Mouse (Mus musculus) kidney, embryonic 14.5 days (tissue): ENCODE results near the gene Fndc7. TPM values are rescaled to one million over a fixed set of nuclear protein-coding genes. Genes with fewer than 3 reads are reported as not detected.
A peak's percentile ranks its signal among the peaks of the same experiment; 100 is the strongest.
"Not testable (repeated sequence)": the region's sequence is repeated elsewhere in the genome, so short reads cannot be mapped to it uniquely, and the experiment has no call there.

ENCODE experiments used
- ATAC-seq: fragments of 200-750 bp; cut with Nextera tagmentation; 2 replicates; pipeline ENCODE4 v1.8.0; 2017; ENCODE audit warnings: moderate number of reproducible peaks, mild to moderate bottlenecking, moderate TSS enrichment, moderate library complexity; ENCODE audit not compliant: low FRiP score, low TSS enrichment
- H3K27ac ChIP-seq: fragments of 300-500 bp; sonication (generic); 2 replicates; pipeline ENCODE4 v1.5.1; 2014; ENCODE audit warnings: low read depth, mild to moderate bottlenecking, low read length, moderate library complexity, mixed read lengths
- H3K27me3 ChIP-seq: fragments of 300-500 bp; sonication (generic); 2 replicates; pipeline ENCODE4 v1.6.1; 2014; ENCODE audit warnings: mild to moderate bottlenecking, low read length; ENCODE audit not compliant: control insufficient read depth, insufficient read depth
- H3K36me3 ChIP-seq: fragments of 300-500 bp; sonication (generic); 2 replicates; pipeline ENCODE4 v1.6.1; 2014; ENCODE audit warnings: low read length, mixed read lengths; ENCODE audit not compliant: control insufficient read depth, insufficient read depth
- H3K4me1 ChIP-seq: fragments of 300-500 bp; sonication (generic); 2 replicates; pipeline ENCODE4 v1.6.1; 2014; ENCODE audit warnings: low read length, mixed read lengths; ENCODE audit not compliant: control insufficient read depth, insufficient read depth
- H3K4me2 ChIP-seq: fragments of 300-500 bp; sonication (generic); replicated peaks from 2 replicates; pipeline ENCODE4 v1.6.1; 2014; ENCODE audit warnings: low read depth, mild to moderate bottlenecking, low read length
- H3K4me3 ChIP-seq: fragments of 300-500 bp; sonication (generic); 2 replicates; pipeline ENCODE4 v1.5.1; 2014; ENCODE audit warnings: mild to moderate bottlenecking, low read length
- H3K9ac ChIP-seq: fragments of 300-500 bp; sonication (generic); 2 replicates; pipeline ENCODE4 v1.6.1; 2014; ENCODE audit warnings: low read depth, mild to moderate bottlenecking, low read length, moderate library complexity
- H3K9me3 ChIP-seq: fragments of 300-500 bp; sonication (generic); 2 replicates; pipeline ENCODE4 v1.6.1; 2016; ENCODE audit warnings: low read length; ENCODE audit not compliant: control insufficient read depth
- WGBS: fragments of 180-500 bp; shearing (Covaris S2); extraction: QIAGEN DNeasy Blood & Tissue Kit; methylation state at CpG from one replicate; pipeline ENCODE4 v1.1.7; 2014; 5-methylcytosine and 5-hydroxymethylcytosine counted together
- polyA plus RNA-seq: library from polyadenylated mRNA; unstranded; fragments of >200 nt; fragmentation: Nextera tagmentation; extraction: Ambion mirVana; gene quantifications from 2 replicates; pipeline ENCODE4 v1.2.1, GENCODE M21; 2014

The Fndc7 gene
- polyA plus RNA-seq, 1 experiment from 2014 or later, result not detected

DNA sequence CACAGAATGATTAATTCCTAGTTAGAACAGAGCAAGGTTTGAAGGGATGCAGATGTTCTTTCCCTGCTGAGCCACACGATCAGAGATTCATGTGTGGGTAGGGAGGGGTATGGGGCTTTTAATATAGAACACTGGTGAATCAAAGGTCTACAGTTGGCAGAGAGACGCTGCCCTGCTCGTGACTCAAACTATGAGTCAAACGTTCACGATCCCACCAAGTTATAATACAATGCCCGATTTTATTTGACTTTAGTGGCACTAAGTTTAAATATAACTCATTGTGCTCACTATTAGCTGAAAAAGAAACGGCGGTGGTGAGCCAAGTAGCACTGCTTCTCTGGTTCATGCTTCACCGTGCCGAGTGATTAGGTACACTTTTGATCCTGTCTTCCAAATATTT is 26.7 kb downstream of the Fndc7 start:
- Histone ChIP-seq H3K27me3 (no peaks in the 10 kb centered on the region), H3K27ac (no peak overlapping the region), H3K4me3 (no peak overlapping the region), H3K9ac (no peak overlapping the region), H3K9me3 (no peaks in the 10 kb centered on the region), H3K4me2 (no peak overlapping the region), H3K36me3 (no peaks in the 10 kb centered on the region), H3K4me1 (0 out of 2 replicates have a peak, but pooled peaks cover 3% of the 10 kb centered on the region)
- no peak for ATAC-seq
- WGBS, result 83% methylated on average over 10 of the region's 10 CpGs

DNA sequence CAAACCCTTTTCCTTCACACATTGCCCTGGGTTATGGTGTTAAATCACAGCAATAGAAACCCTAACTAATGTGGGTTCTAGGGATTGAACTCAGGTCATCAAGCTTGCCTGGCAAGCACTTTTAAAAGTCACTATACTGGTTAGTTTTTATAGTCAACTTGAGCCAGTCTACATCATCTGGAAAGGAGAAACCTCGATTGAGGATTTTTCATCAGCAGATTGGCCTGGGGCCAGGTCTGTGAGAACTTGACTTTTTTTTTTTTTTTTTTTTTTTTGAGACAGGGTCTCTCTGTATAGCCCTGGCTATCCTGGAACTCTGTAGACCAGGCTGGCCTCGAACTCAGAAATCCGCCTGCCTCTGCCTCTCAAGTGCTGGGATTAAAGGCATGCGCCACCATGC is 27.5 kb downstream of the Fndc7 start:
- WGBS, result 94% methylated on average over 4 of the region's 4 CpGs
- not testable (repeated sequence) for H3K9me3 ChIP-seq, H3K27ac ChIP-seq, H3K4me1 ChIP-seq, H3K9ac ChIP-seq, H3K4me2 ChIP-seq, H3K4me3 ChIP-seq, H3K36me3 ChIP-seq, H3K27me3 ChIP-seq, ATAC-seq

DNA sequence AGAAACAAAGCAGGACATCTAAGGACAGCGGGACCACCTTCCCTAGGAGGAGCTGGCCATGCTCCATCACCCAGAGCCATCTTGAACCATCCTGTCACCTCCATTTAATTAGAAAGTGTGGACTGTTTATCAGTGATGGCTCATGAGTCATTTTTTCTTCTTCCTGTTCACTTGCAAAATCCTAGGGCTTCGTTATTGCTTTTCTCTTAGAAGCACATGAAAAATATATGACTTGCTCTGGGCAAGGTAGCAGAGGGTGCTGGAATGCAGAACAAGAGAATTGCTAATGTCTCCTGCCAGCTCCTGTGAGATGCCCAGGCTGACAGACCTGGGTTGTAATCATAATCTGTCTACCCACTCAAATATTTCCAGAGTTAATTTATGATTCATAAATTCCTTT is 29.0 kb downstream of the Fndc7 start:
- 0 out of 2 replicates have a peak, but pooled peaks cover 6% of the 10 kb centered on the region for H3K4me1 ChIP-seq
- ATAC-seq, result no peak
- 84% methylated on average over 2 of the region's 2 CpGs for WGBS

DNA sequence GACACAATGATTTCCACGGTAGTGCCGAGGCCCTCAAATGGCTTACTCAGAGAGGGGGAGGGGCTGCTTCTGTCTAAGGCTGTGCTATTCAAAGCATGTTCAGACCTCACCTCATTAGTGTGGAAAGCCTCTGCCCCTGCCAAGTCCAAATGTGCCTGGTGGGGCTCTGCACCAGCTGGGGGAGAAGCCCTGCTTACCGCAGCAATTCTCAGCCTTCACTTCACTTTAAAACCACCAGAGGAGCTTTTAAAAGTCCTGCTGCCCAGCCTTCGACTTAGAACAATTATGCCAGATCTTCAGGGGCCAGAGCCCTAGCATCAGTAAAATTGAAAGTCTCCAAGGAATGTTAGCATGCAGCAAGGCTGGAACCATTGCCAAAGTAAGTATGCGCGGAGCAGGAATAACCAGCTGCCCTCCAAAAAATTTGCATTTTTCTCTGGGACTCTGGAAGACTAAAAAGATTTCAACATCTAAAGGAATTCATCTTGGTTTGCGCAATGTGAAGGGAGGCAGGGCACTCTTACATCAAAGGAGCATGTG is 31.5 kb downstream of the Fndc7 start:
- Histone ChIP-seq H3K36me3 (no peaks in the 10 kb centered on the region), H3K27ac (0 out of 2 replicates have a peak overlapping the region, but pooled peaks have one; percentile 17), H3K4me3 (no peak overlapping the region), H3K27me3 (no peaks in the 10 kb centered on the region), H3K4me1 (0 out of 2 replicates have a peak, but pooled peaks cover 8% of the 10 kb centered on the region), H3K9me3 (no peaks in the 10 kb centered on the region), H3K9ac (no peak overlapping the region), H3K4me2 (no peak overlapping the region)
- WGBS, result 38% methylated on average over 7 of the region's 7 CpGs
- peak; percentile 36; the same call in 1 of the 2 replicates for ATAC-seq

More for the DNA sequence above, 29.0 kb downstream of the Fndc7 start:
- Histone ChIP-seq H3K27ac (no peak overlapping the region), H3K9me3 (no peaks in the 10 kb centered on the region), H3K4me2 (no peak overlapping the region), H3K4me3 (no peak overlapping the region), H3K36me3 (no peaks in the 10 kb centered on the region), H3K27me3 (no peaks in the 10 kb centered on the region), H3K9ac (no peak overlapping the region)

DNA sequence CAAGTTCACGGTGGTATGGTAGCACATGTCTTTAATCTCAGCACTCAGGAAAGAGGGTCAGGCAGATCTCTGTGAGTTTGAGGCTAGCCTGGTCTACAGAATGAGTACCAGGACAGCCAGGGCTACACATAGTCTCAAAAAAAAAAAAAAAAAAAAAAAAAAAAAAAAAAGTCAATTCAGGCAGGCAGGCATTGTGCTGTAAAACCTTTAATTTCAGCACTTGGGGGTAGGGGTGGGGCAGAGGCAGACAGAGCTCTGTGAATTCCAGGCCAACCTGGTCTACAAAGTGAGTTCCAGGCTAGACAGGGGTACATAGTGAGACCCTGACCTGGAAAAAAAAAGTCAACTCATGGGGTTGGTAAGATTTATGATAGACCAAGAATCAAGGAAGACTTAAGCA is 32.1 kb downstream of the Fndc7 start:
- WGBS, result 93% methylated on average over 1 of the region's 1 CpGs
- ATAC-seq, result peak; percentile 42; the same call in 1 of the 2 replicates
- H3K36me3 ChIP-seq, result no peaks in the 10 kb centered on the region
- no peaks in the 10 kb centered on the region for H3K27me3 ChIP-seq
- H3K4me2 ChIP-seq, result no peak overlapping the region
- H3K9ac ChIP-seq, result no peak overlapping the region
- no peaks in the 10 kb centered on the region for H3K9me3 ChIP-seq
- 0 out of 2 replicates have a peak, but pooled peaks cover 8% of the 10 kb centered on the region for H3K4me1 ChIP-seq
- no peak overlapping the region for H3K4me3 ChIP-seq
- no peak overlapping the region for H3K27ac ChIP-seq

DNA sequence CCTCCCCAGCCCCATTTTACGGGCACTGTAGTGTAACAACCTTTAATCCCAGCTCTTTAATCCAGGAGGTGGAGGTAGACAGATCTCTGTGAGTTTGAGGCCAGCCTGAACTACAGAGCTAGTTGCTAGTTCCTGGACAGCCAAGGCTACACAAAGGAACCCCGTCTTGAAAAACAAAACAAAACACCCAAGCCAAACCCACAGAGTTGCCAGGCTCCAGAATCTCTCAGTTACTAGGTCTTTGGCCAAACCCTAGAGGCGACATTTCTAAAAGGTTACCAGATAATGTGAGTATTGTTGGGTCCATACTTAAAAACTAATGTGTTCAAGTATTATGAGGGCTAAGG is 32.7 kb downstream of the Fndc7 start:
- peak; percentile 25; the same call in 1 of the 2 replicates for ATAC-seq
- Histone ChIP-seq H3K27me3 (no peaks in the 10 kb centered on the region), H3K9me3 (no peaks in the 10 kb centered on the region), H3K36me3 (no peaks in the 10 kb centered on the region), H3K4me2 (no peak overlapping the region), H3K4me3 (no peak overlapping the region), H3K4me1 (0 out of 2 replicates have a peak, but pooled peaks cover 8% of the 10 kb centered on the region), H3K27ac (no peak overlapping the region), H3K9ac (no peak overlapping the region)
- 30% methylated on average over 3 of the region's 3 CpGs for WGBS

DNA sequence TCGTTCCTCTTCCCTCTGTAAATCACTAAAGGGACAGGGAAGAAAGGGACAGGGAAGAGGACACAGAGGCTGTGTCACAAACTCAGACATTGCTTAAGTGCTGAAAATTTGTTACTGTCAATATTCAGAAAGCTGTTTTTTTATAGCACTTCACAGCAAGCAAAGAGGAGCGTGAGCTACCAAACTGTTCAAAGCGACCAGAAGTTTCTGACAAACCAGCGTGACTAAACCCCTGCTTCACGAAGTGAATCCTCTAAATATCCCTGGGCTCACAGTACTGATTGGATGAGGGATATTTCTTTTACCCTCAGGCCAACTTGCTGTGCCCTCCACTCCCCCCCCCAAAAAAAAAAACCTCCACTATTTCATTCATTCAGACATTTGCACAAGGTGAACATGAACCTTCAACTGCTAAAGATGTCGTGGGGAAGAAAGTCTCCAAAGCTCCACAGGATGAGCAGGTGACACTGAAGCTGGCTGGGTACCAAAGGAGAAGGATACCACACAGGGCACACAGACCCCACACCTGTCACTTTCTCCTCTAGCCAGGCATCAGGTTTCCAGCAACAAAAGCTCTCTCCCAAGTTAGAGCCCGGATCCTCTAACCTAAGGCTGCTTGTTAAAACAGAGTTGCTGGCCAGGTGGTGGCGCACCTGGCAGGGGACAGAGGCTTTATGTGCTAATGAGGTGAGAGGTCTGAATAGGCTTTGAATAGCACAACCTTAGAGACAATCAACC is 33.3 kb downstream of the Fndc7 start:
- 0 out of 2 replicates have a peak, but pooled peaks cover 8% of the 10 kb centered on the region for H3K4me1 ChIP-seq
- H3K27ac ChIP-seq, result no peak overlapping the region
- no peak; the same call in 1 of the 2 replicates for ATAC-seq
- H3K36me3 ChIP-seq, result no peaks in the 10 kb centered on the region
- H3K9me3 ChIP-seq, result no peaks in the 10 kb centered on the region
- no peak overlapping the region for H3K9ac ChIP-seq
- H3K4me3 ChIP-seq, result no peak overlapping the region
- H3K27me3 ChIP-seq, result no peaks in the 10 kb centered on the region
- 49% methylated on average over 8 of the region's 8 CpGs for WGBS
- H3K4me2 ChIP-seq, result no peak overlapping the region

DNA sequence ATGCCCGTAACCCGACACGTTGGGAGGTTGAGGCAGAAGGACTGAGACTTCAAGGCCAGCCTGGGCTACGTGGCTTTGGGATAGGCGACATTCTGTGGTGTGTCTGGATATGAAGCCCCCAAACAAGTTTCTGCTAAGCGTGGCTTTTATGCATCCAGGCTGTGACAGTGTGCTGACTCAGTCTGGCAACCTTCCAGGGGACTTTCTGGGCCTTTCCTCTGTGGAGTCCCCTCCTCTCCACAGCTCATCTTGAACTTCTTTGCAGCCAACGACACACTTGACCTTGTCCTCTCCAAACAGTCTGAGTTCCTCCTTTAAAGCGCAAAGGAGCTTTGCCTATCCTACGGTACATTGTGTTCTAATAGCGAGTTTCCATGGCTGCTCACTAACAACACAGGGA is 33.9 kb downstream of the Fndc7 start:
- WGBS, result 73% methylated on average over 10 of the region's 10 CpGs
- Histone ChIP-seq H3K4me1 (0 out of 2 replicates have a peak, but pooled peaks cover 8% of the 10 kb centered on the region), H3K9ac (no peak overlapping the region), H3K27ac (no peak overlapping the region), H3K9me3 (no peaks in the 10 kb centered on the region), H3K27me3 (no peaks in the 10 kb centered on the region), H3K4me3 (no peak overlapping the region), H3K4me2 (no peak overlapping the region), H3K36me3 (no peaks in the 10 kb centered on the region)
- ATAC-seq, result no peak

DNA sequence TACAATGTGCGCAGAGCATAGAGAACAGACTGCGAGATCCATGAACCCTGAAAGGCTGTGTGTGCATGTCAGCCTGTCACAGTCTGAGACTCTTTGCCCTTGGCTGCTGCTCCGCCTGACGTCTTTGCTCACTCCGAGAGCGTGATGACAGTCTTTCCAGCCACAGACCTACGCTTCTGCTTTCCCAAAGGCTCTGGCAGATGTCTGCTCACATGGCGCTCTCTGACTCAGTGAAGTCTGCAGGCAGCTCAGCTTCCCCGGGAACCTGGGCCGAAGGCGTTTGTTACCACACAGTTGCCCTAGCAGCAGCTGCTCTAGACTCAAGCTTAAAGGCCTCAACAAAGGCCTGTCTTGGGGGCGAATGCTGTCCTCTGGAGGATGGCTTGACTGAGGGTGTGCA is 34.4 kb downstream of the Fndc7 start:
- Histone ChIP-seq H3K9me3 (no peaks in the 10 kb centered on the region), H3K4me3 (no peak overlapping the region), H3K4me1 (0 out of 2 replicates have a peak, but pooled peaks cover 8% of the 10 kb centered on the region), H3K27ac (no peak overlapping the region), H3K9ac (no peak overlapping the region), H3K4me2 (no peak overlapping the region), H3K27me3 (no peaks in the 10 kb centered on the region), H3K36me3 (no peaks in the 10 kb centered on the region)
- ATAC-seq, result no peak
- WGBS, result 66% methylated on average over 12 of the region's 12 CpGs
